Mouse (Mus musculus) MN1 (cell line): Measurements from ENCODE around the gene Trub2.
A peak's percentile ranks its signal among the peaks of the same experiment; 100 is the strongest.
"Not testable (repeated sequence)": the region's sequence is repeated elsewhere in the genome, so short reads cannot be mapped to it uniquely, and the experiment has no call there.

Source experiments
- DNase-seq: peaks from one replicate; pipeline ENCODE4 v3.0.0-alpha.2; 2016; ENCODE audit warnings: low spot score

Trub2 gene

DNA sequence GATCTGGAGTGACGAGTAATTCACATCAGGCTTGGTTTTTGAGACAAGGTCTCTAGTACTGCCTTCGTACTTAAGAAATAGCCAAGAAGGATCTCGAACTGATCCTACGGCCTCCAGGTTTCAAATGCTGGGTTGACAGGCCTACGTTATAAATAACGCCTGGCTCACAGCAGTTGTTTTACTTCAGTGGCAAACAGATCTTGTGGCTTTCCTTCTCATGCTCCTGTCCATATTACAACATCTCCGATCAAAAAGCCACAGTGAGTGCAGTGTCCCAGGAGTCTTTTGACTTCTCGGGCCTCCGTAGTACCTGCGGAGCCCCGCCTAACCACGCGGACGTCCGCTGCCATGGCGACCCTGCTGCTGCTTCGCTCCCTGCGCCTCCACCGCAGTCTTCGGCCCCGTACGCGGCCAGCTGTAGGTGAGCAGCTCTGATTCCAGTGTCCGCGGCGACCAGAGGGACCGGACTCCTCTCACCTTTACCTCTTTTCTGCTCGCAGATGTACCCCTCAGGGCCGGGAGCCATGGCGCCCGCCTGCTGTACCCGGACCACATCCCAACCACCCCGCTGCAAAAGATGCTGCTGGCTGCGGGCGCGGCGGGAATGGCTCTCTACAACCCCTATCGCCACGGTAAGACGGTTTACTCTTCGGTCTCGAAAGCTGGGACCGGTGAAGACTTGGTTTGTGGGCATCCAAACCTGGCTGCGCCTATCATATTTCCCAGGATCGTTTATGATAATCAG is at the start of gene Trub2:
Trub2 (minus strand) TSS at position 566 of the 745 bp plus-strand sequence.
- peak; percentile 82 for DNase-seq

DNA sequence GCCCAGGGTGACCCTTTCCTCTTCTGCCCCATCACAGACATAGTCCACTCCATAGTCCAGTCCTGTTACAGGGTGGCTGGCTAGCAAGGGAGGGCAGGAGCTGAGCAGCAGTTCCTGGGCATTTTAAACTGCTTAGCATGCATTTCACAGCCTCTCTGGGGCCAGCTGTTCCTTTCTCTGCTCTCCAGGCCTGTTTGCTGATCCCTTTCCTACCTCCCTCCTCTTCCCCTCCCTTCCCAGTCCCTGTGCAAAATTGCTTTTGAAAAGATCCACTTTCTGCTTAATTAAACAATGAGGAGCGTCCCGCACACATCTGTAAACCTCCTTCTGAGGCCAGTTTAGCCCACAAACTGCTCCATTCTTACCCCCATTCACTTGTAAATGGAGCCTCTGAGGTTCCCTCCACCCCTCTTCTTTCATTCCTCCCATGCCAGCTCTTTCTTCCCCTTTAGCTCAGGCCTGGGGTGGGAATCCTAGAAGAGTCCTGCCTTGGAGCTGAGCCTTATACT is 47.1 kb upstream of the Trub2 start:
- no peak for DNase-seq

DNA sequence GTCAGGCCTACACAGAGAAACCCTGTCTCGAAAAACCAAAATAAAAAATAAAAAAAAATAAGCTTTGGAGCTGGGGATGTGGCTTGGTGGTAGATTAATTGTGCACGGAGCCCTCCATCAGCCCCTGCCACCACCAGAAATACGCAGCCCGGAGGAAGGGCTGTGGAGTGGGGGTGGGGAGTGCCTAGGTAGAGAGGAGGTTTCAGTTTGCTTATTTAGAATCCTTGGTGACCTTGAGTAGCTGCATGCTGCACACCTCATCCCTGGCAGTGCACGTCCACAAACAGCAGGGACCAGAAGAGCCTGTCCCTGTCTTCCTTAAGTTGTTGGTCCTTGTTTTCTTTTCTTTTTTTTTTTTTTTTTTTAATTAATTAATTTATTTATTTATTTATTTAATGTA is 45.5 kb upstream of the Trub2 start:
- no peak for DNase-seq

DNA sequence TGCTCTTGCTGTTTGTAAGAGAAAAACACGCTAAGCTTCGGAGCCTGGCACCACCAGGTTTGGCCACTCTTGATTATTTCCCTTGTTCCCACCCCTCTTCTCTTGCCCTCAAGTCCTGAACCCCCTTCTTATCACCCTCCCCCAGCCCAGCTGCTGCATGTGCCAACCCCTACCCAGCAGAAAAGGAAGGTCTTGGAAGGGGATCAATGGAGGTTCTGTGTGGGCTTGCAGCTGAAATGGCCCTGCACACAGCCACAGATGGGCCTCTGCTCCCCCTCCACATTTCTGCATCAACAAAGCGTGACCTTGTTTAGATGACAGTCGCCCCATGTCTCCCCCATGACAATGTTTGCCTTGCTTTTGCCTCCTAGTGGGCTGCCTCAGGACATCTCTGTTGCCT is 42.8 kb upstream of the Trub2 start:
- DNase-seq, result no peak

DNA sequence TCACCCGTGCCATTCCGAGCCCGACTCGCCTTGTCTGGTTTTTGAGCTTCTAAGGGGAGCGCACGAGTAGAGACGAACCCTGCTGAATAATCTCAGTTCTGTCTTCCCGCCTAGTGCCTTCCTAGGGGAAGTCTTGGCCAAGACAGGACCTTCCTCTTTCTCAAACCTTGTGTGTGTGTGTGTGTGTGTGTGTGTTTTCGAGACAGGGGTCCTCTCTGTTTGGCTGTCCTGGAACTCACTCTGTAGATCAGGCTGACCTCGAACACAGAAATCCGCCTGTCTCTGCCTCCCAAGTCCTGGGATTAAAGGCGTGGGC is 39.4 kb upstream of the Trub2 start:
- DNase-seq, result no peak

DNA sequence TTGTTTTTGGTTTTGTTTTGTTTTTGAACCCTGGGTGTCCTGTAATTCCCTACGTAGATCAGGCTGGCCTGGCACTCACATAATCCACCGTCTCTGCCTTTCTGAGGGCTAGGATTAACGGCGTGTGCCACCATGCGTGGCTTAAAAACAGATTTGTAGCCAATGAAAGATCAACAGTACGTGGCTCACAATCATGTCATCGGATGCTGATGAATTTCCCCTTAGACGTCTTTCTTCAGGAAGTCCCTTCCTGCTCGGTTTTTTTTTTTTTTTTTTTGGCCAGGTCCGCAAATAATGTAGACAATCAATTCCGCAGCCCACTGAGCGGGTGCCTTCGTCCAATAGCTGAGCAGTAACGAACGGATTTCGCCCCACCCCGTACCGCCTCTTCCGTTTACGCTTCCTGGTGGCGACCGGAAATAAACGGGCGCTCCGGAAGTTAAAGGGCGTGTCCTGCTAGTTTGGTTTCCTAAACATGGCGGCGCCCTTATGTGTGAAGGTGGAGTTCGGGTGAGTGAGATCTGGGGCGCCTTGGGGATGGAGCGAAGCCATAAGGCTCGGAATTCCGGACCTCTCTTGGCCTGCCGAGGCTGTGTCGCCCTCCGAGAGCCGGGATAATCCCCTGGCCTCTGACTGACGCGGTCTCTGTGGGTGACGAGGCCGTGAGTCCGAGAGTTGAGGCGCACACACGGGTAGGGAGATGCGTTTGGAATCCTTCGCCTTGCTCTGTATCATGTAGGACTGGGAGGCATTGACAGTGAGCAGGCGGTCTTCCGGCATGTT is 38.8 kb upstream of the Trub2 start:
- peak; percentile 96 for DNase-seq

DNA sequence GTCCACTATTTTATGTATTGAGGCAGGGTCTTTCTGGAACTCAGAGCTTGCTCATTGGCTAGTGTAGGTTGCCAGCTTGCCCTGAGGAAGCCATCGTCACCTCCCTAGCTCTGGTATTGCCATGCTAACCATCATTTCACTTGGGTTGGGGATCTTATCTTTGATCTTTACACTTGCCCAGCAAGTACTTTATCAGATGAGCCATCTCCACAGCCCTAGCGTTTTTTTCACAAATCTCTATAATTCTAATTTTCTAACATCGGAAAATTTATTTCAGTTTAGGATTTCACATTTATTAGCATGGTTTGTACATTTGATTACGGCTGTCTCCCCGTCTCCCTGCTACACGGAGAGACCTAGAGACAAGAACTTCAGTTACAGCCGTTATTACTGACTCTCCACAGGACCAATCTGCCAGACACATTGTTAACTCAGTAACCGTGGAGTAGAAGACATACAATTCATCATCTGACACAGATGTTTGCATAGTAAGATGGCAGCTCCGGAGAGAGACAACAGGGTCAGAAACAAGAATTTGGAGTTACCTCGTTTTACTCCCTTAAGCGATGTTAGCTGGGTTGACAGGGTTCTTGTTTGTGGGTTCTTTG is 38.1 kb upstream of the Trub2 start:
- DNase-seq, result peak; percentile 51

DNA sequence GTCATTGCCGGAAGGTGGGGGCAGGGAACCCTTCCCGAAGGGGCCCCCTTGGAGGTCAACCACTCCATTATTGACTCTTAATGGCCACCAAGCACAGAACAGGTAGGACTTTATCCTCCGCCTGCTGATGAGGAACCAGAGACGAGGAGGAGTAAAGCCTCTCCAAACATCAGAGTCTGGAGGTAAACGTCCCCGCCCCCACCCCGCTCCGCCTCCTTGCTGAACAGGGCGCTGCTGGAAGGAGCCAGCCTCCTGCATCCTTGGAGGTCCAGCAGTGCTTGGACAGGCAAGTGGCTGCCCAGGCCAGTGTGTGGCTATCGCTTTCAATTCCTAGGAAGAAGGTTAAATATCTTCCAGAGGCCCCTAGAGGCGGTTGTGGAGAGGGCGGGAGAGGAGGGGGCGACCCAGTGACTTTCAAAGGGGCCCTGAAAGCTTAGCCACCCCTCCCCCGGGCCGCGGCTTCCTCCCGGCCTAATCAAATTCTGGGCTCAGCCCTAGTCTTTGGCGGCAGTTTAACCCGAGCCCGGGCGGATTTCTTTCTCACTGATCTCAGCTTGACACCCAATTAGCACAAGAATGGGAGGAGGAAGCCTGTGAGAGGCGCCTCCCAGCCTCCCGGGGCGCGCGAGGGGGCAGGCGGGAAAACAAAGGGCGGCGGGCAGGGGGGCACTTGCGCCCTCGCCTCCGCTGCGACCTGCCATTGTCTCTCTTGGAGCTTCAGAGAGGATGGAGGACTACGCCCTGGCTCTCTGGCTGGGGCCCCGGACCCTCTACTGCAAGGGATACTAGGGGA is 31.9 kb upstream of the Trub2 start, which contains the start of gene Urm1:
Urm1 (plus strand) TSS at position 51 of the 793 bp plus-strand sequence.
- peak; percentile 84 for DNase-seq

DNA sequence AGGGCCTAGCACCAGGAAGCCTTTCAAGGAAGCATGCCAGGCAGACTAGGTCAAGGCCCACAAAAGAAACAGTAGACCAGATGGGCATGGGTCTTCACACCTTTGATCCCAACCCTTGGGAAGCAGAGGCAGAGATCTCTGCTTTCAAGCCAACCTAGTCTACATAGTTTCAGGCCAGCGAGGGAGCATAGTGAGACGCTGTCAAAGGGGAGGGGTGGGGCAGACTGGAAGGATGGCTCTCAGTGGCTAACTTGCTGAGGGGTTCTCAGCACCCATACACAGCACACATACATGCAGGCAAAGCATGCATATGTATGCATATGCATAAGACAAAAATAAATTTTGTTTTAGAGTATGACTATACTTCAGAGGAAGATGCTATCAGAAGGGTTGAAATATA is 31.1 kb upstream of the Trub2 start:
- no peak for DNase-seq

DNA sequence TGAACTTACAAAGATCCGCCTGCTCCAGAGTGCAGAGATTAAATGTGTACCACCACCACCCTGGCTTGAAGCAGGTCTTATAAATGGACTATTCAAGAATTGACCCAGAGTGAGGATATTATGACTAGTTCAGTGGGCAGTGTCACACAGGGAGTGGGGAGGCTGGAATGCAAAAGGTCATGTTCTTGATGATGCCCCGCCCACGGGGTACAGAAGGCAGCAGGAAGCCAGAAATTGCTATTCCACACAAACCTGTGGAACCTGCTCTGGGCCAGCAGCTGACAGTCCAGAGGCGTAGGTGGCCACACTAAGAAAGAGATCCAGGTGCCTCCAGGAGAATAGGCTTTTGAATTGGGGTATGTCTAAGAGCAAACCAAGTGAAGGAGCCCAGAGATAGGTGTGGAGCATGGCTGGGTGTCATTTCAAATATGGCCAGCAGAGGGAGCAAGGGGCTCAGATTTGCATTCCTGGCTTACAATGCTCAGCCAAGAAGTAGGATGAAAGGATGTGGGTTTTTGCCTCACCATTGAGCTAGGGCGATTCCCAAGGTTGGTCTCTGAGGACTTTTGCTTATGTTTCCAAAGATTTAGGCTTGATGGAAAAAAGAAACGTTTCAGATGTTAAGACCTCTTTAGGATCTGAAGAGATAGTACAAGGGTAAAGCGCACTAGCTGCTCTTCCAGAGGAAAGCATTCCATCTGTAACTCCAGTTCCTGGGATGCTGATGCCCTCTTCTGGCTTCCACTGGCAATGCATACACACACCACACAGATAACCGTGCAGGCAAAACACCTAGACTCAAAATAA is 29.3 kb upstream of the Trub2 start:
- DNase-seq, result peak; percentile 82

DNA sequence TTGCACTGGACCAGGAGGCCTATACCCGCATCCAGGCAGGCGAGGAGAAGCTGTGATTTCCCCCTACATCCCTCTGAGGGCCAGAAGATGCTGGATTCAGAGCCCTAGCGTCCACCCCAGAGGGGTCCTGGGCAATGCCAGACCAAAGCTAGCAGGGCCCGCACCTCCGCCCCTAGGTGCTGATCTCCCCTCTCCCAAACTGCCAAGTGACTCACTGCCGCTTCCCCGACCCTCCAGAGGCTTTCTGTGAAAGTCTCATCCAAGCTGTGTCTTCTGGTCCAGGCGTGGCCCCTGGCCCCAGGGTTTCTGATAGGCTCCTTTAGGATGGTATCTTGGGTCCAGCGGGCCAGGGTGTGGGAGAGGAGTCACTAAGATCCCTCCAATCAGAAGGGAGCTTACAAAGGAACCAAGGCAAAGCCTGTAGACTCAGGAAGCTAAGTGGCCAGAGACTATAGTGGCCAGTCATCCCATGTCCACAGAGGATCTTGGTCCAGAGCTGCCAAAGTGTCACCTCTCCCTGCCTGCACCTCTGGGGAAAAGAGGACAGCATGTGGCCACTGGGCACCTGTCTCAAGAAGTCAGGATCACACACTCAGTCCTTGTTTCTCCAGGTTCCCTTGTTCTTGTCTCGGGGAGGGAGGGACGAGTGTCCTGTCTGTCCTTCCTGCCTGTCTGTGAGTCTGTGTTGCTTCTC is 27.5 kb upstream of the Trub2 start:
- DNase-seq, result no peak

DNA sequence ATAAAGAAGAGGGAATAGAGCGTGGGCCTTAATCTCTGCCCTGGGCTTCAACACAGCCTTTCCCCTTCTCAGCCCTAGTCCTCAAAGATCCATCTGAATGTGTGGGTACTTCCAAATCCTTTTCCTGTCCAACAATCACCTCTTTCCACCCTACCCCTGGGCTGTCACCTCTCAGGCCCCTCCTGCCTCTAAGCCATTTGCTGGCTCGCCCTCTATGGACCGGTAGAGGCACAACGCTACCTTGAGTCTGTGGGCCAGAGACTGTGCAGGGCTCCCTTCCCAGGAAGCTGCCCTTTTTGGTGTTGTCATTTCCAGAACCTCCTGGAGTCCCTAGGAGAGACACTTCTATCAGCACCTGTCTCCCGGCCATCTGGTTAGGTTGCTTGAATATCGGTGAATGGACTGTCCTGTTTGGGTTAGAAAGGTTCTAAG is 15.1 kb upstream of the Trub2 start:
- peak; percentile 71 for DNase-seq

DNA sequence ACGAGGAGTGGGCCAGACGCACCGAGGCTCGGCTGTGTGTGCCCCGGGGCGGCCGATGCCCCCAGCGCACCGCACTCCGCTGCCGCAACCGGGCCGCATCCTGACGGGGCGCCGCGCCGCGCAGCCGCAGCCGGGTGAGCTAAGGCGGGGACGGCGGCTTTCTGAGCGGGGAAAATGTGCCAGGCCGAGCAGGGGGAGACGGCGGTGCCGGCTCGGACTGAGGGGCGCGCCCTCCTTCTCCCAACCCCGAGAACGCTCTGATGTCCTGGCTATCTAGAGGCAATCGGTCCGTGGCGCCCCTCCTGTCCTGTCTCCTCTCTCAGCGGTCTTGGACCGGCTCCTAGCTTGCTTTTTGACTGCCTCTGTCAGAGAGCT is 14.5 kb upstream of the Trub2 start:
- DNase-seq, result no peak

DNA sequence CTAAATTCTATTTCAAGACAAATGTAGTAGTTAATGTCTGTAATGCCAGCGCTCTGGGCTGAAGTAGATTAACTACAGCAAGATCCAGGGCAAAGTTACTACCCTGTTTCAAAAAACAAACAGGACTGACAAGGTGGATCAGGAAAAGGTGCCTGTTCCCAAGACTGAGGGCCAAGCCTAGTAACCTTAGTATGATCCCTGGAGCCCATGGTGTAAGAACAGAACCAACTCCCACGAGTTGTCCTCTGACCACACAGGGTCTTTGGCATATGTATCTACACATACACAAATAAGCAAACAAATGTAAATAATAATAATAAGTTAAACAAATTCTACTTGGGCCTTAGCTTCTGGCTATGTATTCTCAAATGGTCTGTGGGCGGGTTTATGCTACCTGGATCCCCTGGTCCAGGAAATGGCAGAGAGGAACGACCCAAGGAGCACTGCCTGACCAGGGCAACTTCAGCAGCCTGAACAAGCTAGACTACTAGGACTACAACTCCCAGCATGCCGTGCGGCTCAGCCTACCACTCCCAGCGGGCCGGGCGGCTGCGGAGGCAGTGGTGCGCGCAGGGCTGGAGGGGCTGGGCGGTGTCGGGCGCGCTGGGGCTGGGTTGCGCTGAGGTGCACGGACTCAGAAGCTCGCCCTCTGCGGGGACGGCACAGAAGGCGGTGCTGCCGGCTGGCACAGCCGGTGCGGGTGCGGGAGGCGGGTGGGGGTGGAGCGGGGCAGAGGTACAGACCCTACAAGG is 13.9 kb upstream of the Trub2 start, which contains the start of gene Slc27a4:
Slc27a4 (plus strand) TSS at position 560 of the 752 bp plus-strand sequence.
- DNase-seq, result peak; percentile 93

DNA sequence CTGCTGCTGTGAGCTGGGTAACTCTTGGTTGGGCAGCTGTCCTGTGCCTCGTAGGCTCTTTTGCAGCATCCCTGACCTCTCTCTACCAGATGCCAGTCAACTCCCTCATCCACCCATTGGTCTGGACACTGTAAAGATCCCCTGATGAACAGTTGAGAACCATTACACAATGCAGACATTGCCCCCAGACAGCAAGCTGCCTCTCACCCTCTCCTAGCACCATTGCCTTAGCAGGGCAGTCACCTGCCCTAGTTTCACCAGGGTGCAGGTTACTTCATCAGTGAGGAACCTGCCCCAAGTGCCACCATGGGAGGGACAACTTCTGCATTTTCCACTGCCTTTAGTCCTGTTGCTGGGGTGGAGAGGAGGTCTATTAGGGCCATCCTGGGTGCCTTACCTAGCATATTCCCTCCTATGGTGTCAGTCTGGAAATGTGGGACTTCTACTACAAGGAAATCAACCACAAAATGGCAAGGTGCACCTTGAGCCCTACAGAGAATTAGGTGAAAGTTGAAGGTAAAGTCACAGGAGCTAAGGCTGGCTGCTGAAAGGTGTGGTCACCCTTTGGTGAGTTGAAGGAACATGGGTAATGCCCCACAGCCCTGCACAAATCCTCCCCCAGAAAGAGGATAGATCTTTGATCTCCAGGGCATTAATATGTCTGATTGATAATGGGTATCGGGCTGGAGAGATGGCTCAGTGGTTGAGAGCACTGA is 4.6 kb upstream of the Trub2 start:
- no peak for DNase-seq

DNA sequence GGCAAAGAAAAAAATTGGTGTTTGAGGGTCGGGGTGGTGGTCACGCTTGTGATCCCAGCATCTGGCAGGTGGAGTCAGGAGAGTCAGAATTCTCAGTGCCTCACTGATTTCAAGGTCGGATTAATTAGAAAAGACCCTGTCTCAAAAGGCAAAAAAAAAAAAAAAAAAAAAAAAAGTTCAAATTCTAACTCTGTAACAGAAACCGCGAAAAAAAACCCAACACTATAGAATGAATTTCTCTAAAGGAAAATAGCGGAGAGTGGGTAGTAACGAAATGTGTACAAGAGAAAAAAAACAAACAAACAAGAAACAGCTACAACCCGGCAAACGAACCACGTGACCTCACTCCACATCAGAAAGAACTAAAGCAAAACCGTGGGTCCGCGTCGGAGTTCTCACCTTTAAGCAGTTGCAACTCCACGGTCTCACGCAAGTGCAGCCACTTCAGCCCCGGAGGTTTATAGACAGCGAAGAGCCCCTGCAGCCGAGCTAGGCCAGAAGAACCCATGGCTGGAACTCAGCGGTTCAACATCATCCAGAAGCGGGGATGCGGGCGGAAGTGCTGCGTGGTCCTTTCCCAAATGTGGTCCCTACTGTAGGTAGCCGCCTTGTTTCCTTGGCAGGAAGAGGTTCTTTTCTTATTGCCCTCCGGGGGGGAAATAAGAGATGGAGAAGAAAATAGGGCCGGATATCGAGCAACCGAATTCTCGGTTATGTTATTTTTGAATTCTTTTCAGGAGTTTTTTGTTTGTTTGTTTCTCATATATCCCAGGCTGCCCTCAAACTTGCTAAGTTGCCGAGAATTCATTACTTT is 991 bp downstream of the Trub2 start, which contains the start of gene Coq4:
Coq4 (plus strand) TSS at position 390 of the 814 bp plus-strand sequence.
- DNase-seq, result peak; percentile 94

DNA sequence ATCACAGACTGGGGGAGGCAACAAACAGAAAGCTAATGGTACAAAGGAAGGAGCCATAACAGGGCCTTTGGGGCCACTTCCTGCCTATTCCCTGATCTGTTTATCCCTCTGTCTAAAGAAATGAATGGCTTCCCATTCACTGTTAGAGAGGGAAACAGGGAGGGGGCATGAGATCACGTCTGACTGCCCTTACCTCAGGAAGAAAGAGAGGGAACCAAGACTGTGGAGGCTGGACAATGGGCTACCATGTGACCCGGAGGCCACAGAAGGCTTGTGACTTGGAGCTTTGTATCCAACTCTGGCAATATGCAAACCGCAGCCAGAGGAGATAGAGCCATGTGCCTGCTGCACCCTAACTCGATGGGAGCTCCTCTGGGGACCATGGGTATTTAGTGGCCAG is 4.0 kb downstream of the Trub2 start:
- no peak for DNase-seq

DNA sequence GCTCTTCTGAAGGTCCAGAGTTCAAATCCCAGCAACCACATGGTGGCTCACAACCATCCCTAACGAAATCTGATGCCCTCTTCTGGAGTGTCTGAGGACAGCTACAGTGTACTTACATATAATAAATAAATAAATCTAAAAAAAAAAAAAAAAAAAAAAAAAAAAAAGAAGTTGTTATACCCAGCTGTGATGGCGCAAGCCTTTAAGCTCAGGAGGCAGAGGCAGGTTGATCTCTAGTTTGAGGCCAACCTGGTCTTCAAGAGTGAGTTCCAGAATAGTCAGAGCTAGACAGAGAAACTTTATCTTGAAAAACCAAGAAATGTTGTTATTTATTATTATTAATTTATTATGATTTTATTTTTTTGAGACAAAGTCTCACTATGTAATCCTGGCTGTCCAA is 7.0 kb downstream of the Trub2 start:
- DNase-seq, result not testable (repeated sequence)
